Mouse (Mus musculus) MEL (cell line): Measurements from ENCODE around the gene Psmb6. TPM values are rescaled to one million over a fixed set of nuclear protein-coding genes. Genes with fewer than 3 reads are reported as not detected.
A peak's percentile ranks its signal among the peaks of the same experiment; 100 is the strongest.

Experiments
- DNase-seq: peaks from one replicate; pipeline ENCODE4 v3.0.0; 2011; ENCODE audit warnings: low read depth, low spot score
- H3K27ac ChIP-seq: 2 replicates; pipeline ENCODE4 v1.5.1; 2012; ENCODE audit warnings: low read depth, mild to moderate bottlenecking, control low read depth, low read length, moderate library complexity; ENCODE audit not compliant: control insufficient read depth
- H3K27me3 ChIP-seq, 2 experiments: fragments of 150-350 bp in 1 of 2; sonication (generic) in 1 of 2; 2 replicates each; pipeline ENCODE4 v1.6.1; 2012; ENCODE audit warnings: low read length in 2 of 2, mild to moderate bottlenecking in 2 of 2, improper control_type of control experiment in 1 of 2, moderate library complexity in 1 of 2; ENCODE audit not compliant: insufficient read depth in 2 of 2, control insufficient read depth in 1 of 2
- H3K36me3 ChIP-seq, 2 experiments: 2 replicates each; pipeline ENCODE4 v1.6.1; 2012 to 2014; ENCODE audit warnings: low read length in 2 of 2, improper control_type of control experiment in 1 of 2, inconsistent platforms in 1 of 2, mild to moderate bottlenecking in 1 of 2; ENCODE audit not compliant: insufficient read depth in 2 of 2, control insufficient read depth in 1 of 2
- H3K4me1 ChIP-seq, 2 experiments: fragments of 150-350 bp in 1 of 2; sonication (generic) in 1 of 2; 2 replicates each; pipeline ENCODE4 v1.6.1; 2012; ENCODE audit warnings: low read length in 2 of 2, improper control_type of control experiment in 1 of 2, mild to moderate bottlenecking in 1 of 2; ENCODE audit not compliant: insufficient read depth in 2 of 2, control insufficient read depth in 1 of 2
- H3K4me3 ChIP-seq, 2 experiments: fragments of 150-350 bp in 1 of 2; sonication (generic) in 1 of 2; 2 replicates each; pipeline ENCODE4 v1.5.1; 2012; ENCODE audit warnings: low read depth in 2 of 2, low read length in 2 of 2, mild to moderate bottlenecking in 2 of 2, moderate library complexity in 2 of 2, control low read depth in 1 of 2, improper control_type of control experiment in 1 of 2; ENCODE audit not compliant: control insufficient read depth in 1 of 2, insufficient read depth in 1 of 2
- H3K79me2 ChIP-seq: 2 replicates; pipeline ENCODE4 v1.6.1; 2012; ENCODE audit warnings: mild to moderate bottlenecking, low read length, moderate library complexity; ENCODE audit not compliant: control insufficient read depth, poor library complexity, insufficient read depth
- H3K9ac ChIP-seq: 2 replicates; pipeline ENCODE4 v1.6.1; 2012; ENCODE audit warnings: low read depth, mild to moderate bottlenecking, control low read depth, low read length, moderate library complexity; ENCODE audit not compliant: control insufficient read depth, poor library complexity, severe bottlenecking
- H3K9me3 ChIP-seq: fragments of 150-350 bp; sonication (generic); replicated peaks from 2 replicates; pipeline ENCODE4 v1.6.1; 2012; ENCODE audit warnings: mild to moderate bottlenecking, low read length, improper control_type of control experiment, moderate library complexity; ENCODE audit not compliant: insufficient read depth
- BHLHE40 ChIP-seq: IDR thresholded peaks from 2 replicates; pipeline ENCODE4 v1.6.1; 2012; ENCODE audit warnings: low read depth, mild to moderate bottlenecking, inconsistent platforms, low read length, improper control_type of control experiment, borderline replicate concordance
- CHD1 ChIP-seq: IDR thresholded peaks from 2 replicates; pipeline ENCODE4 v1.6.1; 2012; ENCODE audit warnings: low read depth, mild to moderate bottlenecking, inconsistent platforms, low read length, improper control_type of control experiment
- CHD2 ChIP-seq: IDR thresholded peaks from 2 replicates; pipeline ENCODE4 v1.6.1; 2011; ENCODE audit warnings: low read length, improper control_type of control experiment
- CTCF ChIP-seq, 3 experiments: IDR thresholded peaks in 2 of 3; conservative IDR thresholded peaks in 1 of 3; 2 replicates each; pipeline ENCODE4 v1.5.1; 2011 to 2012; ENCODE audit warnings: low read length in 3 of 3, low read depth in 2 of 3, mild to moderate bottlenecking in 2 of 3, improper control_type of control experiment in 1 of 3, inconsistent platforms in 1 of 3, mixed read lengths in 1 of 3, moderate library complexity in 1 of 3; ENCODE audit not compliant: control insufficient read depth in 1 of 3, insufficient read depth in 1 of 3, poor library complexity in 1 of 3, severe bottlenecking in 1 of 3
- E2F4 ChIP-seq: IDR thresholded peaks from 2 replicates; pipeline ENCODE4 v1.6.1; 2011; ENCODE audit warnings: low read depth, low read length, improper control_type of control experiment, borderline replicate concordance
- ELF1 ChIP-seq: IDR thresholded peaks from 2 replicates; pipeline ENCODE4 v1.6.1; 2014; ENCODE audit warnings: low read depth, mild to moderate bottlenecking, inconsistent platforms, low read length, improper control_type of control experiment, moderate library complexity
- EP300 ChIP-seq, 2 experiments: IDR thresholded peaks; 2 replicates each; pipeline ENCODE4 v1.6.1; 2011; ENCODE audit warnings: improper control_type of control experiment in 2 of 2, low read length in 2 of 2, low read depth in 1 of 2, mild to moderate bottlenecking in 1 of 2
- ETS1 ChIP-seq: IDR thresholded peaks from 2 replicates; pipeline ENCODE4 v1.6.1; 2012; ENCODE audit warnings: low read depth, mild to moderate bottlenecking, inconsistent platforms, low read length, improper control_type of control experiment, moderate library complexity
- GABPA ChIP-seq: IDR thresholded peaks from 2 replicates; pipeline ENCODE4 v1.6.1; 2012; ENCODE audit warnings: low read depth, mild to moderate bottlenecking, inconsistent platforms, low read length, improper control_type of control experiment, moderate library complexity
- GATA1 ChIP-seq: IDR thresholded peaks from 2 replicates; pipeline ENCODE4 v1.6.1; 2011; ENCODE audit warnings: low read depth, low read length, improper control_type of control experiment
- HCFC1 ChIP-seq: IDR thresholded peaks from 2 replicates; pipeline ENCODE4 v1.6.1; 2012; ENCODE audit warnings: low read depth, mild to moderate bottlenecking, inconsistent platforms, low read length, improper control_type of control experiment, moderate library complexity
- JUND ChIP-seq: IDR thresholded peaks from 2 replicates; pipeline ENCODE4 v1.6.1; 2011; ENCODE audit warnings: low read depth, mild to moderate bottlenecking, improper control_type of control experiment, low read length
- KAT2A ChIP-seq: conservative IDR thresholded peaks from 2 replicates; pipeline ENCODE4 v1.6.1; 2012; ENCODE audit warnings: low read depth, low read length, improper control_type of control experiment, inconsistent platforms
- MAX ChIP-seq: IDR thresholded peaks from 2 replicates; pipeline ENCODE4 v1.6.1; 2011; ENCODE audit warnings: low read length, improper control_type of control experiment
- MAZ ChIP-seq: IDR thresholded peaks from 2 replicates; pipeline ENCODE4 v1.6.1; 2012; ENCODE audit warnings: low read depth, mild to moderate bottlenecking, inconsistent platforms, low read length, improper control_type of control experiment
- MEF2A ChIP-seq: IDR thresholded peaks from 2 replicates; pipeline ENCODE4 v1.6.1; 2014; ENCODE audit warnings: low read depth, mild to moderate bottlenecking, inconsistent platforms, low read length, improper control_type of control experiment; ENCODE audit not compliant: poor library complexity, insufficient replicate concordance, severe bottlenecking; ENCODE audit errors: extremely low read depth
- MXI1 ChIP-seq: IDR thresholded peaks from 2 replicates; pipeline ENCODE4 v1.6.1; 2011; ENCODE audit warnings: mild to moderate bottlenecking, low read depth, low read length, improper control_type of control experiment
- MYB ChIP-seq: IDR thresholded peaks from 2 replicates; pipeline ENCODE4 v1.6.1; 2011; ENCODE audit warnings: mild to moderate bottlenecking, low read depth, low read length, improper control_type of control experiment
- NELFE ChIP-seq: IDR thresholded peaks from 2 replicates; pipeline ENCODE4 v1.6.1; 2011; ENCODE audit warnings: low read depth, low read length, improper control_type of control experiment
- NRF1 ChIP-seq: IDR thresholded peaks from 2 replicates; pipeline ENCODE4 v1.6.1; 2014; ENCODE audit warnings: low read depth, mild to moderate bottlenecking, inconsistent platforms, low read length, improper control_type of control experiment, moderate library complexity; ENCODE audit not compliant: poor library complexity, insufficient read depth, severe bottlenecking
- POLR2A ChIP-seq, 2 experiments: IDR thresholded peaks; 2 replicates each; pipeline ENCODE4 v1.6.1; 2011 to 2012; ENCODE audit warnings: low read length in 2 of 2, mild to moderate bottlenecking in 2 of 2, control low read depth in 1 of 2, improper control_type of control experiment in 1 of 2, low read depth in 1 of 2, moderate library complexity in 1 of 2; ENCODE audit not compliant: control insufficient read depth in 1 of 2, insufficient read depth in 1 of 2, poor library complexity in 1 of 2
- POLR2AphosphoS5 ChIP-seq: IDR thresholded peaks from 2 replicates; pipeline ENCODE4 v1.6.1; 2012; ENCODE audit warnings: low read depth, borderline replicate concordance, mild to moderate bottlenecking, inconsistent platforms, low read length, moderate library complexity, mixed read lengths
- RAD21 ChIP-seq: IDR thresholded peaks from 2 replicates; pipeline ENCODE4 v1.6.1; 2011; ENCODE audit warnings: mild to moderate bottlenecking, low read depth, low read length, improper control_type of control experiment
- RCOR1 ChIP-seq: IDR thresholded peaks from 2 replicates; pipeline ENCODE4 v1.6.1; 2012; ENCODE audit warnings: low read depth, mild to moderate bottlenecking, inconsistent platforms, low read length, improper control_type of control experiment
- SIN3A ChIP-seq: IDR thresholded peaks from 2 replicates; pipeline ENCODE4 v1.6.1; 2012; ENCODE audit warnings: low read length, improper control_type of control experiment, inconsistent platforms
- SMC3 ChIP-seq: IDR thresholded peaks from 2 replicates; pipeline ENCODE4 v1.6.1; 2011; ENCODE audit warnings: low read depth, low read length, improper control_type of control experiment
- TAL1 ChIP-seq: IDR thresholded peaks from 2 replicates; pipeline ENCODE4 v1.6.1; 2012; ENCODE audit warnings: mild to moderate bottlenecking, inconsistent platforms, low read length, moderate library complexity, mixed read lengths
- TBP ChIP-seq: IDR thresholded peaks from 2 replicates; pipeline ENCODE4 v1.8.0; 2011; ENCODE audit warnings: low read depth, low read length, improper control_type of control experiment
- TCF12 ChIP-seq: IDR thresholded peaks from 2 replicates; pipeline ENCODE4 v1.6.1; 2014; ENCODE audit warnings: low read depth, mild to moderate bottlenecking, inconsistent platforms, low read length, improper control_type of control experiment, moderate library complexity
- UBTF ChIP-seq: IDR thresholded peaks from 2 replicates; pipeline ENCODE4 v1.6.1; 2012; ENCODE audit warnings: low read depth, mild to moderate bottlenecking, inconsistent platforms, low read length, improper control_type of control experiment, moderate library complexity, borderline replicate concordance; ENCODE audit not compliant: insufficient read depth
- USF1 ChIP-seq: IDR thresholded peaks from 2 replicates; pipeline ENCODE4 v1.6.1; 2014; ENCODE audit warnings: low read depth, mild to moderate bottlenecking, inconsistent platforms, low read length, improper control_type of control experiment, moderate library complexity
- USF2 ChIP-seq, 2 experiments: IDR thresholded peaks; 2 replicates each; pipeline ENCODE4 v1.6.1; 2011 to 2012; ENCODE audit warnings: improper control_type of control experiment in 2 of 2, low read length in 2 of 2, borderline replicate concordance in 1 of 2, inconsistent platforms in 1 of 2, low read depth in 1 of 2, mild to moderate bottlenecking in 1 of 2; ENCODE audit not compliant: insufficient read depth in 1 of 2
- ZC3H11A ChIP-seq: IDR thresholded peaks from 2 replicates; pipeline ENCODE4 v1.6.1; 2012; ENCODE audit warnings: low read depth, mild to moderate bottlenecking, inconsistent platforms, low read length, improper control_type of control experiment
- ZMIZ1 ChIP-seq: IDR thresholded peaks from 2 replicates; pipeline ENCODE4 v1.6.1; 2012; ENCODE audit warnings: low read depth, mild to moderate bottlenecking, inconsistent platforms, low read length, improper control_type of control experiment, moderate library complexity
- ZNF384 ChIP-seq: IDR thresholded peaks from 2 replicates; pipeline ENCODE4 v1.6.1; 2012; ENCODE audit warnings: low read depth, mild to moderate bottlenecking, inconsistent platforms, low read length, improper control_type of control experiment
- polyA plus RNA-seq, 2 experiments: library from polyadenylated mRNA; stranded (reverse) in 1 of 2; unstranded in 1 of 2; fragments of >175 nt in 1 of 2; fragments of >200 nt in 1 of 2; gene quantifications; 2 replicates each; pipeline versions ENCODE4 v1.2.1 to v1.2.4; 2012; ENCODE audit warnings: low replicate concordance in 2 of 2, low read depth in 1 of 2; ENCODE audit not compliant: insufficient read length in 2 of 2, insufficient read depth in 1 of 2, missing spikeins in 1 of 2
- total RNA-seq: library from RNA; depleted of rRNA; stranded (reverse); fragments of 300-350 nt; gene quantifications from 2 replicates; pipeline ENCODE4 v1.2.3, GENCODE M21; 2012; rRNA removed

Gene Psmb6
- 602 and 671 TPM in 2 replicates for total RNA-seq
- 100 to 1,000 TPM in 1 of 2 experiments, not detected in 1; 462 TPM for polyA plus RNA-seq

- no peaks in the 10 kb centered on the region for H3K27me3 ChIP-seq
- H3K36me3 ChIP-seq, result peaks cover 3 to 5% of the 10 kb centered on the region in 2 experiments; a peak in 3 of 4 replicates
- DNase-seq, result peak; percentile 100
- peak within 1 kb of the TSS; percentile 87 to 89 for H3K4me3 ChIP-seq
- no peaks in the 10 kb centered on the region for H3K9me3 ChIP-seq
- H3K9ac ChIP-seq, result peak within 1 kb of the TSS; percentile 91
- peaks cover 13% of the 10 kb centered on the region for H3K79me2 ChIP-seq
- peaks cover 0 to 7% of the 10 kb centered on the region in 2 experiments; a peak in 1 of 4 replicates for H3K4me1 ChIP-seq
- H3K27ac ChIP-seq, result peak within 1 kb of the TSS; percentile 59
- TF ChIP-seq MYB (peak; percentile 40; the same call in 1 of the 2 replicates), SMC3 (no peak), USF2 (IDR thresholded peaks at IDR 0.05; ENCODE audit: borderline replicate concordance in 1 of 2, insufficient read depth in 1 of 2, low read depth in 1 of 2, low read length in 2 of 2) (no peak), CHD1 (peak; percentile 30; the same call in 1 of the 2 replicates), NELFE (peak; percentile 93), USF1 (no peak; the same call in 1 of the 2 replicates), MXI1 (peak; percentile 90), RAD21 (no peak), UBTF (no peak), GABPA (peak; percentile 81; the same call in 1 of the 2 replicates), CHD2 (peak; percentile 42; the same call in 1 of the 2 replicates), MEF2A (0 out of 2 replicates have a peak, but pooled peaks have one; percentile 32), ELF1 (peak; percentile 93), ZNF384 (peak; percentile 98), ZC3H11A (no peak), EP300 (IDR thresholded peaks at IDR 0.05; ENCODE audit: low read depth in 1 of 2, low read length in 2 of 2) (peak in 1 of 2 experiments; percentile 47; a peak in 1 of 4 replicates), NRF1 (peak; percentile 32; the same call in 1 of the 2 replicates), TCF12 (peak; percentile 76), ETS1 (peak; percentile 56), TAL1 (no peak), KAT2A (peak; percentile 98), BHLHE40 (no peak), GATA1 (no peak), JUND (0 out of 2 replicates have a peak, but pooled peaks have one; percentile 9), POLR2AphosphoS5 (no peak), ZMIZ1 (peak; percentile 95), MAX (peak; percentile 44; the same call in 1 of the 2 replicates), CTCF (IDR thresholded peaks at IDR 0.05 in 2 of 3, conservative IDR thresholded peaks at IDR 0.05 in 1 of 3; ENCODE audit: control insufficient read depth in 1 of 3, insufficient read depth in 1 of 3, low read depth in 2 of 3, low read length in 3 of 3, poor library complexity in 1 of 3, severe bottlenecking in 1 of 3) (0 out of 6 replicates have a peak, but pooled peaks of 1 of the 3 experiments have one; percentile 1), RCOR1 (0 out of 2 replicates have a peak, but pooled peaks have one; percentile 15), POLR2A (IDR thresholded peaks at IDR 0.05; ENCODE audit: control insufficient read depth in 1 of 2, insufficient read depth in 1 of 2, low read depth in 1 of 2, low read length in 2 of 2, poor library complexity in 1 of 2) (peak; percentile 92 to 97), E2F4 (no peak), SIN3A (peak; percentile 94), HCFC1 (peak; percentile 96), TBP (peak; percentile 88), MAZ (peak; percentile 91)
Measured at GRCm38 (mm10) chr11:70525184-70525678, at the start of gene Psmb6. Gene Psmb6 (plus strand): TSS chr11:70525367.
